Mouse (Mus musculus) kidney, adult 8-10 months (tissue): Measurements from ENCODE around the gene Zc3h15.
"Not testable (repeated sequence)": the region's sequence is repeated elsewhere in the genome, so short reads cannot be mapped to it uniquely, and the experiment has no call there.

Source experiments
- DNase-seq, 2 experiments: peaks; one replicate each; pipeline ENCODE4 v3.0.0; 2022

Zc3h15 gene

DNA sequence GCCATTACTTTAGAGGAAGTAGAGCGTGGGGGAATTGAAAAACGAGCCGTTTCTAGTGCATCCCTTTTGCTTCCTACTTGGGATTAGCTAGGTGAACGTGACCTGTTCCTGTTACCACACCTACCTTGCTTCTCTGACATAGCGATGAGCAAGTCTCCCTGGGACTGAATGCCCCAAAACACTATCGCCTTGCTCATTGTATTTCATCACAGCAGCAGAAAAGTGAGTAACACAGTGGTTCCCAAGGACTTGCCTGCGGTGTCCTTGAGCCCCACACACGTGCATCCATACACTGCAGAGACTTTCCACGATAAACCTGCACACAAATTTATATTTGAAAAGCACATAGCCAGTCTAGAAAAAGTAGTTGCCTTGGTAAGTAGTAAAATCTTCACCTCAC lies 30.7 kb downstream of the Zc3h15 start:
- DNase-seq: no peak

- DNase-seq: no peak
These were observed 31.4 kb downstream of the Zc3h15 start for GRCm38 (mm10) chr2:83675681-83676080.

GRCm38 (mm10) chr2:83676226-83676870 lies 32.1 kb downstream of the Zc3h15 start:
- DNase-seq: no peak

DNA sequence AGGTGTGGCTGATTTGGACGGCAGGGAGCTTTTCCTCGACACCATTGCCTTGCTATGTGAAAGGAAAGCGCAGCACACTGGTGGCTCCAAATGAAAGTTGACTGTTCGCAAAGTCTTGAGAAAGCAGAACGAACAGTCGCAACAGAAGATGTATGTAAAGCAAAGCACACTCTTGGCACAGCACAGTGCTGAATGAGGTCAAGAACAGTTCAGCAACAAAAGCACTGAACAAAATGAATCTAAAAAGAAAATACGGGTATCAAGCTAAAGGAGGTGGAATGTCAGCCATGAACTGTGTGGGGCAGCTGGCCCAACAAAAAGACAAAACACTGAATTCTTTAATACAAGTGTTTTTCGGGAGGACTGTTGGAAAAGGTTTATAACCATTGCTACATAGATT lies 37.1 kb downstream of the Zc3h15 start:
- no peak for DNase-seq

DNA sequence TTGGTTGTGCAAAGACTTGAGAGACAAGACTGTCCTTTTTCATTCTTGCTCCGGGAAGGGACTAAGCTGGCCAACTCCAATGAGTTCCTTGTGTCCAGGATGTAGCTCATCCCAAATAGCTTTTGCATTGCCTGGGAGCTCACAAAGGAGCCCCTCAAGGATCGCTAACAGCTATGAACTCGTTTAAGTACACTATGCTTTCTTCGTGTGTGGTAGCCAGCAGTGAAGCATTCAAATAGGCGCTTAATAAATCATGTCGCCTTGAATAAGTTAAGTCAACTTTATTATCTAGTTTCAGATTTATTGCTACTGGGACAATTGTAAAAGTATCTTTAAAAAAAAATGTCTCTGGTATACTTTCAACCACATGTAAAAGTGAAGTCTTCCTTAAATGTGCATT lies 37.5 kb downstream of the Zc3h15 start:
- no peak for DNase-seq

DNA sequence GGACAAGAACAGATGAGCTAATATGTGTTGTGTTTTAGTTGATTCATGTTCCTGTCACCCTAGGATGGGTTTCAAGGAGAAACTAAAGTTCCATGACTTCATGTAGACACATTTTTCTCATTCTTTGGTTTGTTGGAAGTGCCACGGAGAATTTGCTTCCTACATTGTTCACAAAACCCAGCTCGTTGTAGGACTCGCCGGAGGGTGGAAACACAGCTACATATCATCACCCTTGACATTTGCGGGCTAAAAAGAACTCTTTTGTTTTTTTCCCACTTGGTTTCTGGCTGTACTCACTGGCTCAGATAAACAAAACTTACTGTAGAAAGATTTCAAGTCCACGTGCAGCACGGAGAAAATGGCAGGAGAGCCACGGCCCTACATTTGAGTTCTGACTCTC lies 38.0 kb downstream of the Zc3h15 start:
- DNase-seq: no peak

DNA sequence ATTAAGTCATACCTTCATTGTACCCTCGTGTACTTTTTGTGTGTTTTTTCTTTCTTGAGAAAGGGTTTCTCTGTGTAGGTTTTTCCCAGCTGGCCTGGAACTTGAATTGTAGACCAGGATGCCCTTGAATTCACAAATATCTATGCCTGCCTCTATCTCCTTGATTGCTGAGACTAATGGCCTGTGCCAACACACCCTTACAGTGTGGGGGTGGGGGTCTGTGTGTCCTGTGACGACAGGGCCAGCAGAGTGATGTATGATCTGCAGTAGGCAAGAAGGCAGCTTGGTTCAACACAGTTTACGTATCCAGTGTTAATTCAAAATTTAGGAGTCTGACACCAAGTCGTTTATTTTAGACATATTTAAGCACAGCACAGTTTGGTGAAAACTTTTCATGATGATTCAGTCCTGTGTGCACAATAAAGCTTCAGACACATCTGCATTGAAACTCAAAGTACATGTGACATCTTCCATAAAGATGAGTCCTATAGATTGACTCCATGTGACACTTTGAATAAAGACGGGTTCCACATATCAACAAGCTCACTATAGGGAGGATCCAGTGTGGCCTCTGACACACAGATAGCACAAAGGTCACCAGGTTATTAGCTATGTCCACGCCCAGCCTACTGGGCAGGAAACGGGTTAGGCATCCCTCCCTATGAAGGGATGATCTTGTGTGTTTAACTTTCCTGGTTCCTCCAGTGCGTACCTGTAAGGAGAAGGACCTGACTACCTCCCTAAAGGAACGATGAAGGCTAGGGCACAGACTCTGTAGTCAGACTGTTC lies 39.7 kb downstream of the Zc3h15 start:
- no peak for DNase-seq

GRCm38 (mm10) chr2:83684691-83685090 lies 40.5 kb downstream of the Zc3h15 start:
- DNase-seq: no peak

DNA sequence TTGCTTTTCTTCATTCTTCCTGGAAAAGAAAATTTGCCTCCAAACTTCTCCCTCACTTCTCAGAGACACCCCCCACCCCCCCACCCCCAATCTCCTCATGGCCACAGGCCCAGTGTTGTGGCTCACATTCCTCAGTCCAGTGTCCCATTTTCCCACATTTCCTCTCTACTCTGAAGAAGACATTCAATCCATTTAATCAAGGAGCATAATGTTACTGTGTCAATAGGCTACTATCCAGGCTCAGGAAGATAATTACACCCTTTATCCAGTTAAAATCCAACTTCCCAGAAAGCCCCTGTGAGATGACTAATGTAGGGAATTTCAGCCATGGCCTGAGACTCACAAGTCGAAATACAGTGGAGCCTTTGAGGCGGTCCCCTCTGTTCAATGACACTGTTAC lies 46.1 kb downstream of the Zc3h15 start:
- DNase-seq: no peak

- DNase-seq: peak; percentile 73 to 83
These were observed 48.7 kb downstream of the Zc3h15 start for GRCm38 (mm10) chr2:83692651-83693545.

- no peak for DNase-seq
These were observed 49.8 kb downstream of the Zc3h15 start for GRCm38 (mm10) chr2:83694061-83694460.

GRCm38 (mm10) chr2:83695345-83696247 lies 51.4 kb downstream of the Zc3h15 start:
- no peak for DNase-seq

DNA sequence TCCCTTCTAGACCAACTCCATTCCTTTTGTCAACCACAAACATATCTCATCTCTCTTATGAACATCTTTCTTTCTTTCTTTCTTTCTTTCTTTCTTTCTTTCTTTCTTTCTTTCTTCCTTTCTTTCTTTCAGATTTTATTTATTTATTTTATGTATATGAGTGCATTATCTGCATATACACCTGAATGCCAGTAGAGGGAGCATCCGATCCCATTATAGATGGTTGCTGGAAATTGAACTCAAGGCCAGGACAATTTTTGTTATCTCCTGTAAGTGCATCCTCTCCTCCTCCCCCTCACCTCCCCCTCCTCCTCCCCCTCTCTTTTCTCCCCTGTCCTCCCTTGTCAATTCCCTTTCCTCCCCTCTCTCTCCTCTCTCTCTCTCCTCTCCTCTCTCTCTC lies 54.2 kb downstream of the Zc3h15 start:
- DNase-seq: no peak

GRCm38 (mm10) chr2:83699324-83699723 lies 55.1 kb downstream of the Zc3h15 start:
- no peak for DNase-seq

DNA sequence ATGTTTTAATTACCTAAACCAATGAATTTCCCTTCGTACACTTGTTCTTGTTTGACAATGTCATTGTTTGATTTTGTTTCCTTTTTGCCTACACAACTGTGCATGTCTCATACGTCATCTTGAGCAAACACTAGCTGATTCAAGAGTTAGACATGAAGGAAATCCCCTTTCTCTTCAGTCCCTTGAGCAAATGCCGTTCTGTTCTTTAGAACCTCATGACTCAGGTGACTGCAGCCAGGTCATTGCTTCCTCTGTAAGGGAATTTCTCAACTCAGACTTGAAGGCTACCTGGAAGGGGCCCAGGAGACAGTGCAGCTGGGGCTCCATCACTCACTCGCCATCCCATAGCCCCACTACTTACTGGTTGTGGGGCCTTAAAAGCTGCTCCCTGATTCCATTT lies 56.4 kb downstream of the Zc3h15 start:
- DNase-seq: no peak

- no peak for DNase-seq
These were observed 58.2 kb downstream of the Zc3h15 start for GRCm38 (mm10) chr2:83702411-83702810.

GRCm38 (mm10) chr2:83705580-83706158 lies 61.4 kb downstream of the Zc3h15 start:
- no peak for DNase-seq

DNA sequence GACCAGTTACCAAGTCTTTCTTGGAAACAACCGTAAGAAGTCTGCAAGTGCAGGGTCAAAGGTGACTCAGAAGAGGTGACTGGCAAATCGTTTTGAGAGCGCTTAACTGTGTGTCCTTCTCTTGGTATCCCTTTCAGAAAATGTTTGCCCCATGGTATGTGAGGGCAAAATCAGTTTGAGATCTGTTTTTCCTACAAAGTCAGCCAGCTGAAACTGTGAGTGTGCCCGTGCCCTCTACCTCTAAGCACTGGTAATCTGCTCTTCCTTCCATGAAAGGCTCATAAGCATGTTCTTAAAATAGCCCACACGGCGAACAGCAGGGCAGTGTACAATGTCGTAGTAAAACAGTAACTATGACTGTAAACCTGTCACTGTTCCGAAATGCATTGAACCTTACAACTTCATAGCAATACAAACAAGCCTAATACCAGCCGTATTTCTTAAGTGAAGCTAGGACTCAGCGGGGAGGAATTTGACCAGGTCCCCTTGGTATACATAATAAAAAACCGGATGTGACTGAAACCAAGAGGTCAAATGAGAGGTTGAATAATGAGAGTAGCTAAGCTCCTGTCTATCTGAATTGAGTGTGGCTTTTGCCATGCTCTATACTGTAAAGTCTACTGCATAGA lies 65.8 kb downstream of the Zc3h15 start:
- DNase-seq: peak; percentile 84 to 95

GRCm38 (mm10) chr2:83713281-83713680 lies 69.0 kb downstream of the Zc3h15 start:
- not testable (repeated sequence) for DNase-seq

GRCm38 (mm10) chr2:83713946-83714345 lies 69.7 kb downstream of the Zc3h15 start:
- DNase-seq: no peak
